Mouse (Mus musculus) forebrain, embryonic 12.5 days (tissue): ENCODE results near the gene Ccdc63. TPM values are rescaled to one million over a fixed set of nuclear protein-coding genes. Genes with fewer than 3 reads are reported as not detected.
A peak's percentile ranks its signal among the peaks of the same experiment; 100 is the strongest.

Experiments
- ATAC-seq: fragments of 200-750 bp; cut with Nextera tagmentation; 2 replicates; pipeline ENCODE4 v1.8.0; 2017; ENCODE audit warnings: moderate TSS enrichment; ENCODE audit not compliant: low FRiP score
- H3K27ac ChIP-seq: fragments of 300-500 bp; sonication (generic); 2 replicates; pipeline ENCODE4 v1.5.1; 2016; ENCODE audit warnings: mild to moderate bottlenecking
- H3K27me3 ChIP-seq: fragments of 300-500 bp; sonication (generic); 2 replicates; pipeline ENCODE4 v1.6.1; 2016; ENCODE audit warnings: mild to moderate bottlenecking
- H3K36me3 ChIP-seq: fragments of 300-500 bp; sonication (generic); replicated peaks from 2 replicates; pipeline ENCODE4 v1.6.1; 2016; ENCODE audit warnings: mild to moderate bottlenecking
- H3K4me1 ChIP-seq: fragments of 300-500 bp; sonication (generic); 2 replicates; pipeline ENCODE4 v1.6.1; 2016
- H3K4me2 ChIP-seq: fragments of 300-500 bp; sonication (generic); 2 replicates; pipeline ENCODE4 v1.6.1; 2016; ENCODE audit warnings: mild to moderate bottlenecking, moderate library complexity
- H3K4me3 ChIP-seq: fragments of 300-500 bp; sonication (generic); replicated peaks from 2 replicates; pipeline ENCODE4 v1.5.1; 2016; ENCODE audit warnings: mild to moderate bottlenecking
- H3K9ac ChIP-seq: fragments of 300-500 bp; sonication (generic); 2 replicates; pipeline ENCODE4 v1.6.1; 2016; ENCODE audit warnings: mild to moderate bottlenecking
- H3K9me3 ChIP-seq: fragments of 300-500 bp; sonication (generic); 2 replicates; pipeline ENCODE4 v1.6.1; 2016
- WGBS: fragments of 180-500 bp; shearing (Covaris S2); methylation state at CpG from one replicate; pipeline ENCODE4 v1.1.7; 2016; 5-methylcytosine and 5-hydroxymethylcytosine counted together
- polyA plus RNA-seq: library from polyadenylated mRNA; unstranded; fragments of >200 nt; fragmentation: Nextera tagmentation; extraction: Ambion mirVana; gene quantifications from 2 replicates; pipeline ENCODE4 v1.2.1, GENCODE M21; 2016

Gene Ccdc63
- polyA plus RNA-seq, 1 experiment from 2014 or later = not detected

DNA sequence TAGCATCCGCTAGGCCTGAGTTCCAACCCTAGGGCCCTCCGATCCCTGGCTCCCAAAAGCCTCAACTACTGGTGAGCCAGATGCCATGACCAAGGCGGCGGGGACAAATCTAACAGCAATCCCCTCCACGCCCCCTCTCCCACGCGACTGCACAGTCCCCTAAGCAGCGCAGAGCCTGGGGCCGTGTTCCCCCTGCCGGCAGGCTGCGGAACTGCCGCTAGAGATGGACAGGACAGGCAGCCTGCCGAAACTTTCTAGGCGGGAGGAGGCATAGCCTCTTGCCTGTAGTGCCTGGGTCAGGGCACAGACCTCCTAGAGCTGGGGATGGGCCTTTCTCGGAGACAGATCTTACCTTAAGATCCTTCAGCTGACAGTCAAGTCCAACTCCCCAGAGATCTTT is 49.6 kb downstream of the Ccdc63 start:
- H3K27me3 ChIP-seq = 0 out of 2 replicates have a peak, but pooled peaks cover 3% of the 10 kb centered on the region
- H3K4me2 ChIP-seq = no peak overlapping the region
- H3K4me1 ChIP-seq = no peaks in the 10 kb centered on the region
- no peak overlapping the region for H3K9ac ChIP-seq
- H3K9me3 ChIP-seq = 0 out of 2 replicates have a peak, but pooled peaks cover 4% of the 10 kb centered on the region
- WGBS = 15% methylated on average over 15 of the region's 15 CpGs
- H3K36me3 ChIP-seq = no peaks in the 10 kb centered on the region
- H3K4me3 ChIP-seq = no peak overlapping the region
- H3K27ac ChIP-seq = no peak overlapping the region
- ATAC-seq = 0 out of 2 replicates have a peak, but pooled peaks have one; percentile 55

DNA sequence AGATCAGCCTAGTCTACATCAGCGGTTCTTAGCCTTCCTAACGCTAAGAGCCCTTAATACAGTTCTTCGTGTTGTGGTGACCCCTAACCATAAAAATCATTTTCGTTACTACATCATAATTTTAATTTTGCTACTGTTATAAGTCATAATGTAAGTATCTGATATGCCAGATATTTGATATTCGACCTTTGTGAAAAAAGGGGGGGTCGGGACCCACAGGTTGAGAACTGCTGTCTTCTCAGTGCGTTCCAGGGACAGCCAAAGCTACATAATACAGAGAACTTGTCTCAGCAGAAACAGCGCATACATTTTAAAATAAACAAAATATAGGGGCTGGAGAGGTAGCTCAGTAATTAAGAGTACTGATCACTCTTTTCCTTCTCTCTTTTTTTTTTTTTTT is 51.0 kb downstream of the Ccdc63 start:
- Histone ChIP-seq H3K9ac (no peak overlapping the region), H3K27ac (no peak overlapping the region), H3K27me3 (0 out of 2 replicates have a peak, but pooled peaks cover 3% of the 10 kb centered on the region), H3K9me3 (0 out of 2 replicates have a peak, but pooled peaks cover 4% of the 10 kb centered on the region), H3K4me3 (no peak overlapping the region), H3K36me3 (no peaks in the 10 kb centered on the region), H3K4me1 (no peaks in the 10 kb centered on the region), H3K4me2 (no peak overlapping the region)
- no peak for ATAC-seq
- 83% methylated on average over 8 of the region's 8 CpGs for WGBS

DNA sequence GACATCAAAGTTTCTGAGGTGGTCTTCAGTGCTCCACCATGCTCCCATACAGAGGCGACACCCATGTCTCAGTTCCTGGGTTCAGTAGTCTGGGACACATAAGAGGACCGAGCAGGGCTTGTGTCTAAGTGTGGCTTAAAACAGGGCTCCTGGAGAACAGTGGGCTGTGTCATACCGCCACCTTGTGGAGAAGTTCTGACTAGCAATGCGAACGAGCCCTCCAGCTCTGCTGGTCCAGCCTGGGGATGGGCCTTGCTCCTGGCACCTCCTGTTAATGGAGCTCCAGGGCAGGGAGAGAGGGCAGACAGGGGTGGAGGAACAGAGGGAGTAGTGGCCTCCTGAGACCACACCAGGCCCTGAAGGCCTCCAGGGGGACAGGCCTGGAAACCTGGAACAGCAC is 51.7 kb downstream of the Ccdc63 start:
- Histone ChIP-seq H3K4me2 (no peak overlapping the region), H3K4me1 (no peaks in the 10 kb centered on the region), H3K9me3 (0 out of 2 replicates have a peak, but pooled peaks cover 4% of the 10 kb centered on the region), H3K27me3 (0 out of 2 replicates have a peak, but pooled peaks cover 3% of the 10 kb centered on the region), H3K36me3 (no peaks in the 10 kb centered on the region), H3K27ac (no peak overlapping the region), H3K9ac (no peak overlapping the region), H3K4me3 (no peak overlapping the region)
- peak; percentile 61 for ATAC-seq
- WGBS = 2% methylated on average over 5 of the region's 5 CpGs

DNA sequence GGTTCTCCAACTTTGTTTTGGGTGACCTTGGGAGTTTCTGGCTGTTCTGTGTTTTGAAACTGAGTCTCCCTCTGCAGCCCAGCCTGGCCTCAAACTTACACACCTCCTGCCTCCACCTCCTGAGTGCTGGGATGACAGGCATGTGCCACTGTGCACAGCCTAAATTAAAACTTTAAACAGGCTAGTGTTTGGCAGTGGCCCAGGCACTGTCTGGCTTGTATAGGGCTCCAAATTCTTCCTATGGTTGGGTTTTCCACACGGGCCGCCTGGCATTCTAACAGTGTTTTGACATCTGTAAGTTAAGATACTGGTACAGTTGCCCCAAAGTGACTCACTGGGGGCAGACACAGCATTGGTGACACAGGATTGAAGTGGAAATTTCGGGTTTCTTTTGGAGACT is 54.5 kb downstream of the Ccdc63 start:
- Histone ChIP-seq H3K9ac (no peak overlapping the region), H3K27me3 (no peaks in the 10 kb centered on the region), H3K36me3 (no peaks in the 10 kb centered on the region), H3K4me1 (no peaks in the 10 kb centered on the region), H3K27ac (no peak overlapping the region), H3K9me3 (no peaks in the 10 kb centered on the region), H3K4me3 (no peak overlapping the region), H3K4me2 (no peak overlapping the region)
- 73% methylated on average over 3 of the region's 3 CpGs for WGBS
- ATAC-seq = no peak

DNA sequence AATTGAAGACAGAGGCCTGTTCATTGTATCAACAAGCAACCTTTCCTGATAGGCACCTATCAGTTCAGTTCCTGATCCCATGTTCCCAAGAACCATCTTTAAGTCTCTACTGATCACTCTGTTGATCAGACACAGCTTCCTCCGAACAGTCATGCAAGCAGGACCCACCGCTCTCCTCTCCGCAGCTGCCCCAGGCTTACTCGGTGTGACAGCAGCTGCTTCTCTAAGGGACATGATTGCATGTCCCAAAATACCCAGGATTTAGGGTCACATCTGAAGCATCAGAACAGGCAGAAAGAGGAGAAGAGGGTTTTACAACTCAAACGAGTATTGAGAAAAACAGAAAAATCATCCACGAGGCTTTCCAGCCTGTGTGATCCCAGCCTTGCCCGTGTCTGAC is 55.3 kb downstream of the Ccdc63 start:
- no peaks in the 10 kb centered on the region for H3K9me3 ChIP-seq
- no peak for ATAC-seq
- H3K4me2 ChIP-seq = no peak overlapping the region
- no peak overlapping the region for H3K27ac ChIP-seq
- H3K9ac ChIP-seq = no peak overlapping the region
- no peaks in the 10 kb centered on the region for H3K27me3 ChIP-seq
- no peaks in the 10 kb centered on the region for H3K4me1 ChIP-seq
- H3K36me3 ChIP-seq = no peaks in the 10 kb centered on the region
- no peak overlapping the region for H3K4me3 ChIP-seq
- WGBS = 81% methylated on average over 7 of the region's 7 CpGs

DNA sequence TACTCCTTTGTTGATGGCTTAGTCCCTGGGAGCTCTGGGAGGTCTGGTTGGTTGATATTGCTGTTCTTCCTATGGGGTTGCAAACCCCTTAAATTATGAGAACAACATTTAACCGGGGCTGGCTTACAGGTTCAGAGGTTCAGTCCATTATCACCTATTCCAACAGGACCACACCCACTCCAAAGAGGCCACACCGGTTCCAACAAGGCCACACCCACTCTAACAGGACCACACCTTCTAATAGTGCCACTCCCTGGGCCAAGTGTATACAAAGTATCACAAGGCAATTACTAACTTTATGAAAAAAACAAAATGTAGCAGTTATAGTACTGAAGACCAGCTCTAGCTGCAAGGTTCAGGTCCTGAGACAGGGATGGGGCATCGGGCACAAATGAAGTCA is 56.2 kb downstream of the Ccdc63 start:
- Histone ChIP-seq H3K4me1 (no peaks in the 10 kb centered on the region), H3K9me3 (no peaks in the 10 kb centered on the region), H3K4me3 (no peak overlapping the region), H3K4me2 (no peak overlapping the region), H3K27ac (no peak overlapping the region), H3K9ac (no peak overlapping the region), H3K36me3 (no peaks in the 10 kb centered on the region), H3K27me3 (no peaks in the 10 kb centered on the region)
- no peak for ATAC-seq
- 78% methylated on average over 3 of the region's 3 CpGs for WGBS

DNA sequence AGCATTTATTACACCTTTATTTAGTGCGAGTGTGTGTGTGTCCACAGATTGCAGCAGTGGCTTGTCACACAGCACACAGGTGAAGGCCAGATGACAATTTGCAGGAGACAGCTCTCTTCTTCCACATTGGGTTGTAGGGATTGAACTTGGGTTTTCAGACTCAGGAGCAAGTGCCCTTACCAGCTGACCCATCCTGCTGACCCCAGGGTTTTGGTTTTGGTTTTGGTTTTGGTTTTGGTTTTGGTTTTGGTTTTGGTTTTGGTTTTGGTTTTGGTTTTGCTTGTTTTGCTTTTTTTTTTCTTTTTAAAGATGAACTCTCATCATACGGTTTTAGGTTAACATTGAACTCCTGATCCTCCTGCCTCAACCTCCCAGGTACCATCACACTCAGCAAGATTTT is 57.3 kb downstream of the Ccdc63 start:
- Histone ChIP-seq H3K27ac (no peak overlapping the region), H3K9me3 (no peaks in the 10 kb centered on the region), H3K4me2 (no peak overlapping the region), H3K27me3 (no peaks in the 10 kb centered on the region), H3K36me3 (no peaks in the 10 kb centered on the region), H3K4me3 (no peak overlapping the region), H3K4me1 (no peaks in the 10 kb centered on the region), H3K9ac (no peak overlapping the region)
- ATAC-seq = no peak
- WGBS = 96% methylated on average over 2 of the region's 2 CpGs

DNA sequence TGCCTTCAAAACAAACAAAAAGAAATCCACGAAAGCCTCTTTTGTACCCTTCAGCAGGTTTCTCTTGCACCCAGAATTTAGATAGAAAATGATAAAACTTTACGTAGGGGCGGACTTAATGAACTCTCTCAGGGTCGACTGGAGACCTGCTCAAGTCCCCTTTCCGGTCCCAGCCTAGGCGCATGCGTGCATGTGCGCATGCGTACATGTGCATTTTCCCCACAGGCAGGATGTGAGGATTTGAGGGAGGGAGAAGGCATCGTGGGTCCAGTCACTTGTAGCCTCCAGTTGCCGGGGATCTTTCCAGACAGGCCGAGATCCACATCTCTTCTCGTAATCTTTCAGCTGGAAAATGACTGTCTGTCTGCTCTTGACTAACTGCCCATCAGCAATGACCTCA is 59.2 kb downstream of the Ccdc63 start:
- 91% methylated on average over 13 of the region's 13 CpGs for WGBS
- Histone ChIP-seq H3K4me2 (no peak overlapping the region), H3K27me3 (no peaks in the 10 kb centered on the region; the same call in 1 of the 2 replicates), H3K9me3 (no peaks in the 10 kb centered on the region), H3K4me1 (no peaks in the 10 kb centered on the region), H3K36me3 (no peaks in the 10 kb centered on the region), H3K9ac (no peak overlapping the region), H3K27ac (no peak overlapping the region), H3K4me3 (no peak overlapping the region)
- no peak for ATAC-seq

DNA sequence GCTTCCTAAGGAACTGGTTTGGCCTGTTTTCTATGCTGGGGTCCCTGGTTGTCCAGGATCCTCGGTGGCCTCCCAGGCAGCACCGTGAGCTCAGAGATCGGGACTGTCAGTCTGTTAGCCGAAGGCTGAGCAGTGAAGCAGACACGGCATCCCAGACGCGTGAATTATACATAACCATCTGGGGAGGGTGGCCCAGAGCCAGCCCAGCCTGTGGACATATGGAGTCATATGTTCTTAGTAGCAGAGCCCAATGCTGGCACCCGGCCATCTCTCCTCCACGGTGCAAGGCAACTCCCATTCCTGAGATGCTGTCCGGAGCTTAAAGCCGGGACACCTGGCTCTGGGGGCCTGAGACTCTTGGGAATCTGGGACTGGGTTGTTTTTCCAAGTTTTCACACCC is 59.7 kb downstream of the Ccdc63 start:
- Histone ChIP-seq H3K27ac (0 out of 2 replicates have a peak overlapping the region, but pooled peaks have one; percentile 8), H3K27me3 (no peaks in the 10 kb centered on the region; the same call in 1 of the 2 replicates), H3K9ac (no peak overlapping the region), H3K4me1 (no peaks in the 10 kb centered on the region), H3K4me3 (no peak overlapping the region), H3K4me2 (no peak overlapping the region), H3K36me3 (no peaks in the 10 kb centered on the region), H3K9me3 (no peaks in the 10 kb centered on the region)
- 75% methylated on average over 11 of the region's 11 CpGs for WGBS
- ATAC-seq = 0 out of 2 replicates have a peak, but pooled peaks have one; percentile 23

DNA sequence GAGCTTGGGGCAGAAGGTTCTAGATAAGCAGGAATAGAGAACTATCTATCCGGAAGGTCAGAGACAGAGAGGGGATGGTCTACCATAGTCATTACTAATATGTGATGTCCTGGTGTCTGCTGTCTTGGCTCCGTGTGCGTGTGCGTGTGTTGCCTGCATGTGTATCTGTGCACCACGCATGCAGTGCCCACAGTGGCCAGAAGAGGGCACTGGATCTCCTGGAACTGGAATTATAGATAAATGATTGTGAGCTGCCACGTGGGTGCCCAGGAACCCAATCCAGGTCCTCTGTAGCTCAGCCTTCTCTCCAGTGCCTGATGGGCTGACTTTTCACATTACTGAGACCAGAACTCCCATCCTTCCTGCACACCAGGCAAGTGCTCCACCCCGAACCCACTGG is 60.8 kb downstream of the Ccdc63 start:
- Histone ChIP-seq H3K27ac (no peak overlapping the region), H3K9me3 (no peaks in the 10 kb centered on the region), H3K36me3 (no peaks in the 10 kb centered on the region), H3K4me1 (no peaks in the 10 kb centered on the region), H3K4me2 (no peak overlapping the region), H3K27me3 (no peaks in the 10 kb centered on the region; the same call in 1 of the 2 replicates), H3K9ac (no peak overlapping the region), H3K4me3 (no peak overlapping the region)
- ATAC-seq = no peak
- 73% methylated on average over 7 of the region's 7 CpGs for WGBS

DNA sequence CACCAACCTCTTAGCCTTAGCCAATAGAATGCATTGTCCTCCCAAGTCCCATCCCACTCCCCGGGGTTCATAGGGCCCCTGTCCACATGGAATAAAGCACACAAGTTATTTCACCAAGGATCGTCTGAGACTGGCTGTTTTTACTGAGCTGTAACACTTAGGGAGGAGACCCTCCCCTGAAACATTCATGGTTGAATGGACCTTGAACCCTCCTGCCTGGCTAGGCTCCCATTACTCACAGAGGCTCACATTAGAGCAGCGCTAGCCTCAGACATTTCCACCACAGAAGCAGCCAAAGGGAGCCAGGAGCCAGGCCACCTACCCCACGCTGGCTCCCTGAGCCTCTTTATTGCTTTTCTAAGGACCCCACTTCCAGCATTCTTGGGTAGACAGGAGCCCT is 63.4 kb downstream of the Ccdc63 start:
- no peaks in the 10 kb centered on the region for H3K36me3 ChIP-seq
- H3K9ac ChIP-seq = no peak overlapping the region
- 88% methylated on average over 4 of the region's 4 CpGs for WGBS
- no peak overlapping the region for H3K4me3 ChIP-seq
- H3K27ac ChIP-seq = no peak overlapping the region
- ATAC-seq = no peak
- no peaks in the 10 kb centered on the region; the same call in none of the 2 replicates for H3K27me3 ChIP-seq
- no peak overlapping the region for H3K4me2 ChIP-seq
- H3K9me3 ChIP-seq = no peaks in the 10 kb centered on the region
- H3K4me1 ChIP-seq = no peaks in the 10 kb centered on the region

DNA sequence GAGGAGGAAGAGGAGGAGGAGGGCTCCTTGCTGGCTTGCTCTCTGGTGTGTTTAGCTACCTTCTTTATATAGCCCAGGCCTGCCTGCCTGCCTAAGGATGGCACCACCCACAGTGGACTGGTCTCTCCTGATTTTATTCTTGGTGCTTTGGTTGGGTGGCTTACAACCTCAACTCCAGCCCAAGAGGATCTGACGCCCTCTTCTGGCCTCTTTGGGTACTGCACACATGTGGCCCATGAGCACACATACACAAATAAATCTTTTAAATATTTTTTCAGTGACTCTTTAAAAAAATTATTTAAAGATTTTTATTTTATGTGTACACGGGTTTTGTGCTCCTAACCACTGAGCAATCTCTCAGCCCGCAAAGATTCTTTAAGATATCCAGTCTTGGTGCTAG is 64.9 kb downstream of the Ccdc63 start:
- Histone ChIP-seq H3K9ac (no peak overlapping the region), H3K4me3 (no peak overlapping the region), H3K4me2 (no peak overlapping the region), H3K36me3 (no peaks in the 10 kb centered on the region), H3K27me3 (no peaks in the 10 kb centered on the region; the same call in none of the 2 replicates), H3K4me1 (no peaks in the 10 kb centered on the region), H3K27ac (no peak overlapping the region), H3K9me3 (no peaks in the 10 kb centered on the region)
- ATAC-seq = no peak
- 59% methylated on average over 3 of the region's 3 CpGs for WGBS

DNA sequence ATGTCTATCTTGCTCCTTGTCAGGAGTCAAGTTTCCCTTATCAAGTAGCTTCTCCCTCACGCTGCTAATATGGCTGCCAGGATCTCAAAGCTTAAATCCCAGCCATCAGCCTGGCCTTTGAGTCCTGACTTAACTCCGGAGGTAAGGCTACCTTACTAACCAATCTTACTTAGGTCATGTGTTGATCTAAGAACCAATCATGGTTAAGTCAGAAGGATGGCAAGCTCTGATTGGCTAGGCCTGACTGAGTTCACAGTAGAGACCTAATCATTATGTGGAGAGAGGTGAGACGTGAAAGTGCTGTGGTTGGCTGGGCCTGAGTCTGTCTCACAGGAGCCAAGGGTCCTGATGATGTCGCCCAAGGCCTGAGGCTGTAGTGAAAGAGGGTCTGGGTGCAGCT is 68.6 kb downstream of the Ccdc63 start:
- WGBS = 66% methylated on average over 4 of the region's 4 CpGs
- Histone ChIP-seq H3K27ac (no peak overlapping the region), H3K4me3 (no peak overlapping the region), H3K4me2 (no peak overlapping the region), H3K36me3 (no peaks in the 10 kb centered on the region), H3K9me3 (no peaks in the 10 kb centered on the region), H3K9ac (no peak overlapping the region), H3K4me1 (no peaks in the 10 kb centered on the region), H3K27me3 (peaks cover 8% of the 10 kb centered on the region)
- no peak for ATAC-seq
